Mouse (Mus musculus) thymus, adult 2 months (tissue): ENCODE measurements around the gene Fzd7. TPM values are rescaled to one million over a fixed set of nuclear protein-coding genes. Genes with fewer than 3 reads are reported as not detected.

ENCODE experiments used
- DNase-seq: peaks from one replicate; pipeline ENCODE4 v3.0.0; 2021
- H3K27ac ChIP-seq: fragments of 200-500 bp; 2 replicates; pipeline ENCODE4 v1.5.1; 2012; ENCODE audit warnings: low read length, control low read depth; ENCODE audit not compliant: control insufficient read depth, insufficient read depth
- H3K27me3 ChIP-seq: fragments of 200-500 bp; 2 replicates; pipeline ENCODE4 v1.6.1; 2012; ENCODE audit warnings: mild to moderate bottlenecking, low read length, moderate library complexity, mixed read lengths; ENCODE audit not compliant: control insufficient read depth, insufficient read depth
- H3K36me3 ChIP-seq: fragments of 200-500 bp; 2 replicates; pipeline ENCODE4 v1.6.1; 2012; ENCODE audit warnings: mild to moderate bottlenecking, low read length, moderate library complexity; ENCODE audit not compliant: control insufficient read depth, insufficient read depth
- H3K4me1 ChIP-seq: fragments of 200-500 bp; replicated peaks from 2 replicates; pipeline ENCODE4 v1.6.1; 2012; ENCODE audit warnings: low read length; ENCODE audit not compliant: control insufficient read depth, insufficient read depth
- H3K4me3 ChIP-seq: fragments of 200-500 bp; 2 replicates; pipeline ENCODE4 v1.5.1; 2012; ENCODE audit warnings: mild to moderate bottlenecking, low read length, control low read depth, moderate library complexity; ENCODE audit not compliant: control insufficient read depth, insufficient read depth
- CTCF ChIP-seq: fragments of 200-500 bp; IDR thresholded peaks from 2 replicates; pipeline ENCODE4 v1.5.1; 2012; ENCODE audit warnings: mild to moderate bottlenecking, control low read depth, low read length, moderate library complexity, borderline replicate concordance; ENCODE audit not compliant: control insufficient read depth, poor library complexity, insufficient read depth; ENCODE audit errors: extremely low read depth
- POLR2A ChIP-seq: fragments of 200-500 bp; IDR thresholded peaks from 2 replicates; pipeline ENCODE4 v1.6.1; 2012; ENCODE audit warnings: mild to moderate bottlenecking, low read length, control low read depth, moderate library complexity; ENCODE audit not compliant: control insufficient read depth, poor library complexity, insufficient read depth; ENCODE audit errors: extremely low read depth
- WGBS: fragments of 180-500 bp; shearing (Covaris S2); methylation state at CpG from one replicate; pipeline ENCODE4 v1.1.7; 2018; 5-methylcytosine and 5-hydroxymethylcytosine counted together
- polyA plus RNA-seq: library from polyadenylated mRNA; depleted of rRNA; stranded (reverse); fragments of >200 nt; gene quantifications from 2 replicates; pipeline ENCODE4 v1.2.3, GENCODE M21; 2012; rRNA removed

The Fzd7 gene
- polyA plus RNA-seq, result 11.4 and 12.2 TPM in 2 replicates

DNA sequence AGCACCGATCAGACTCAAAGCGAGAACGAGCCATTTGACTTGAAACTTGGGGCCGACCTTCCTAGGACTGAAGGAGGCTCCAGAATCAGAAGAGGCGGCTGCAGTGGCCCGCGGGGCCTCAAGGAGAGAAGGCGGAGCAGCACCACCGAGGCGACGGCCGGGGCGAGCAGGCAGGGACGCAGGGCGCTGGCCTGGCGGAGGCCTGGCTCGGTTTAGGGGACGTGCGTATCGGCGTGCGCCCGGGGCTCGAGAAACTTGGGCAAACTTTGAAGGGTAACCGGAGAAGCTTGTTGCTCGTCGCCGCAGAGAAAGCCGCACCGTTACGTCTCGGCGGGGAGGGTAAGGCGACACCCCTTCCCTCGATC is at the start of gene Fzd7:
Gene Fzd7, plus strand, starts transcription at position 94 of the 365 bp plus-strand sequence.
- under 1% methylated on average over 35 of the region's 35 CpGs for WGBS
- Histone ChIP-seq H3K36me3 (no peaks in the 10 kb centered on the region), H3K4me3 (peak within 1 kb of the TSS; percentile 71), H3K27me3 (peaks cover 11% of the 10 kb centered on the region; the same call in 1 of the 2 replicates), H3K27ac (no peak within 1 kb of the TSS), H3K4me1 (peaks cover 19% of the 10 kb centered on the region)
- DNase-seq, result peak; percentile 55
- TF ChIP-seq POLR2A (no peak), CTCF (no peak)

DNA sequence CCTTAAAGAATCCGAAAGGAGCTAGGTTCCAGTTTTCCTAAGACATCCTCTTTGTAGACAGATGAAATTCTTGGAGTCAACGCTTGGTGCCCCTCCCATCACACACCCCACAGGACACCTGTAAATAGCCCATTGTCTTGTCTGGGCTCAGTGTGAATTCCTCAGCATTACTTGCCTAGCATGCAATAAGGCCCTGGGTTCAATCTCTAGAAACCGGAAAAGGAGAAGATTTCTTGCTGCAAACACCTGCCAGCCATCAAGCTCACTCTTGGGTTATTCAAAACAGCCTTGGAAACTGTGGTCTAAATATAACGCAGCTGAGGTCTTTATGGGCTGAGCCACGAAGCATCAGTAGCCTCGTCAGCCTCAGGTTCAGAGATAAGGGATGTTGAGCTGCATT is 48.9 kb upstream of the Fzd7 start:
- no peak for DNase-seq
- WGBS, result 68% methylated on average over 6 of the region's 6 CpGs
- H3K27me3 ChIP-seq, result no peaks in the 10 kb centered on the region
- no peak overlapping the region for H3K27ac ChIP-seq
- no peak for TF ChIP-seq CTCF
- H3K4me3 ChIP-seq, result no peak overlapping the region
- no peaks in the 10 kb centered on the region for H3K36me3 ChIP-seq
- H3K4me1 ChIP-seq, result peaks cover 6% of the 10 kb centered on the region

DNA sequence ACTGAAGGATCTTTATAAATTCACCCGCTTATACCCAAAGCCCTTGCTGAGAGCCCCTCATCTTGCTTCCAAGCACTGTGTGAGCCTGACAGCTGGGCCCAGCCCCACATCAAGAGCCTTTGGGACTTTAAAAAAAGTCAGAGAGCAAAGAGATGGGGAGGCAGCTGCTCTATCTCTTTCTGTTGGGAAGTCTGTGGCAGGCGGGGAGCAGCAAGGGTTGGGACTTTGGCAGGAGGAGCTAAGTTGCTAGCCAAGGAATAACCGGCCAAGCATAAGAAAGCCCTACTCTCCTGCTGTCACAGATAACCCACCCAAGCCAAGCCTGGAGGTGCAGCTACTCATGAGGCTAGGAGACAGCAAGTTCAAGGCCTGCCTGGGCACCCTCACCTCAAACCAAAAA is 48.2 kb upstream of the Fzd7 start:
- H3K27ac ChIP-seq, result no peak overlapping the region
- no peak overlapping the region for H3K4me3 ChIP-seq
- 73% methylated on average over 3 of the region's 3 CpGs for WGBS
- peaks cover 6% of the 10 kb centered on the region for H3K4me1 ChIP-seq
- no peak for TF ChIP-seq POLR2A
- no peak for TF ChIP-seq CTCF
- no peak for DNase-seq
- no peaks in the 10 kb centered on the region for H3K36me3 ChIP-seq
- no peaks in the 10 kb centered on the region for H3K27me3 ChIP-seq

- no peaks in the 10 kb centered on the region for H3K27me3 ChIP-seq
- 91% methylated on average over 5 of the region's 5 CpGs for WGBS
- no peak for DNase-seq
- no peaks in the 10 kb centered on the region for H3K36me3 ChIP-seq
- H3K4me3 ChIP-seq, result no peak overlapping the region
- peaks cover 6% of the 10 kb centered on the region for H3K4me1 ChIP-seq
- no peak for TF ChIP-seq CTCF
- no peak for TF ChIP-seq POLR2A
- H3K27ac ChIP-seq, result no peak overlapping the region
Measured at GRCm38 (mm10) chr1:59435270-59435669, 47.0 kb upstream of the Fzd7 start.

DNA sequence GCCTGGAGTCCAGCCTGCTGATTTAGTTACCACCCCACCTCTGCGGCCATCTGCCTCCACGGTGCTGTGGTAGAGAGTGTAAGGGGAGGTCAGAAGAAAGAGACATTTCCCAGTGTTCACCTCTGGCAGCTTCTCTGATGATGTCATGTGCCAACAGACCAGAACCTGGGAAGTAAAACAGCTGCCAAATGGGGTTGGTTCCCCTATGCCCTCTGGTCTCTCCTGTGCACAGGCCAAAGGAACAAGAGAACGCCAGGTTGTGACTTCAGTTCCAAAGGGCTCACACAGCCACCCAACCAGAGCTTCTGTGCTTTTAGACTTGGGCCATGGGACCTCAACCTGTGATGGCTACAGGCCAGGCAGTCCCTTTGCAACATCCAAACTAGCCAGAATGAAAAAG is 45.9 kb upstream of the Fzd7 start:
- no peak overlapping the region for H3K4me3 ChIP-seq
- DNase-seq, result no peak
- 93% methylated on average over 3 of the region's 3 CpGs for WGBS
- peaks cover 6% of the 10 kb centered on the region for H3K4me1 ChIP-seq
- no peaks in the 10 kb centered on the region for H3K27me3 ChIP-seq
- TF ChIP-seq POLR2A (no peak), CTCF (no peak)
- no peak overlapping the region for H3K27ac ChIP-seq
- H3K36me3 ChIP-seq, result no peaks in the 10 kb centered on the region

- Histone ChIP-seq H3K27ac (no peak overlapping the region), H3K36me3 (no peaks in the 10 kb centered on the region), H3K4me3 (no peak overlapping the region), H3K4me1 (peaks cover 6% of the 10 kb centered on the region), H3K27me3 (no peaks in the 10 kb centered on the region)
- WGBS, result 96% methylated on average over 3 of the region's 3 CpGs
- TF ChIP-seq POLR2A (no peak), CTCF (no peak)
- no peak for DNase-seq
Measured at GRCm38 (mm10) chr1:59437927-59438326, 44.3 kb upstream of the Fzd7 start.

GRCm38 (mm10) chr1:59438330-59438729 is 43.9 kb upstream of the Fzd7 start:
- WGBS, result 95% methylated on average over 4 of the region's 4 CpGs
- Histone ChIP-seq H3K4me3 (no peak overlapping the region), H3K27ac (no peak overlapping the region)

More at GRCm38 (mm10) chr1:59438330-59438729, 43.9 kb upstream of the Fzd7 start:
- Histone ChIP-seq H3K4me1 (peaks cover 6% of the 10 kb centered on the region), H3K27me3 (no peaks in the 10 kb centered on the region), H3K36me3 (no peaks in the 10 kb centered on the region)
- DNase-seq, result no peak
- TF ChIP-seq POLR2A (no peak), CTCF (no peak)
